Mouse (Mus musculus) embryo, embryonic 9.5 days (tissue): Measurements from ENCODE around the gene Ssxb1.
"Not testable (repeated sequence)": the region's sequence is repeated elsewhere in the genome, so short reads cannot be mapped to it uniquely, and the experiment has no call there.

Experiments
- DNase-seq: peaks from one replicate; pipeline ENCODE4 v3.0.0-alpha.2; 2017; ENCODE audit errors: extremely low spot score

The Ssxb1 gene

DNA sequence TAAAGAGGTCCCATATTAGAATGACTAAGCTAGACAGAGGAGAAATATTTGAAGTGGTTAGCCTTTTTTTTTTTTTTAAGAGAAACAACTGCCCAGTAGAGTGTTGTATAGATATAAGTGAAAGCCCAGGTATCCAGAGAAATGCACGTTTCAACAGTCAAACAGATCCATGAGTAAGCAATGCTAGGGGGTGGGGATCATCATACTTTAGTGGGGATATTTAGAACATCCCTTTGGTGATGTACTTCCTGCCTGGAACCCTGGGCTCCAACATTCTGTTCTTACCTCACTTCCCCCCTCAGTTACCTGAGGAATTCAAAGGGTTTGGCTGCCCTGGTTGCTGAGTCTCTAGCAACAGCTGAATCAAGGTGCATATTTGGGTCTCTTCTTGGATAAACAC is at the start of gene Ssxb1:
Gene Ssxb1, plus strand, starts transcription at position 301 of the 400 bp plus-strand sequence.
- not testable (repeated sequence) for DNase-seq

DNA sequence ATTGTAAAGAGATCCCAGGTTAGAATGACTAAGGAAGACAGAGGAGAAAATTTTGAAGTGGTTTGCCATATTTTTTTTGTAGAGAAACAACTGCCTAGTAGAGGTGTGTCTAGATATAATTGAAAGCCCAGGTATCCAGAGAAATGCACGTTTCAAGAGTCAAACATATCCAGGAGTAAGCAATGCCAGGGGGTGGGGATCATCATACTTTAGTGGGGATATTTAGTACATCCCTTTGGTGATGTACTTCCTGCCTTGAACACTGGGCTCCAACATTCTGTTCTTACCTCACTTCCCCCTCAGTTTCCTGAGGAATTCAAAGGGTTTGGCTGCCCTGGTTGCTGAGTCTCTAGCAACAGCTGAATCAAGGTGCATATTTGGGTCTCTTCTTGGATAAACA is 46.4 kb upstream of the Ssxb1 start, which contains the start of gene Ssxb9:
Gene Ssxb9, plus strand, starts transcription at position 301 of the 400 bp plus-strand sequence.
- not testable (repeated sequence) for DNase-seq

DNA sequence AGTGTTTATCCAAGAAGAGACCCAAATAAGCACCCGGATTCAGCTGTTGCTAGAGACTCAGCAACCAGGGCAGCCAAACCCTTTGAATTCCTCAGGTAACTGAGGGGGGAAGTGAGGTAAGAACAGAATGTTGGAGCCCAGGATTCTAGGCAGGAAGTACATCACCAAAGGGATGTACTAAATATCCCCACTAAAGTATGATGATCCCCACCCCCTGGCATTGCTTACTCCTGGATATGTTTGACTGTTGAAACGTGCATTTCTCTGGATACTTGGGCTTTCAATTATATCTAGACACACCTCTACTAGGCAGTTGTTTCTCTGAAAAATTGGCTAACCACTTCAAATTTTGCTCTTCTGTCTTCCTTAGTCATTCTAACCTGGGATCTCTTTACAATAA is 48.5 kb downstream of the Ssxb1 start, which contains the start of gene Ssxb2:
Gene Ssxb2, minus strand, starts transcription at position 101 of the 400 bp plus-strand sequence.
- not testable (repeated sequence) for DNase-seq
